Mouse (Mus musculus) stomach, postnatal 0 days (tissue): ENCODE results near the gene Nr1h3. TPM values are rescaled to one million over a fixed set of nuclear protein-coding genes. Genes with fewer than 3 reads are reported as not detected.
"Not testable (repeated sequence)": the region's sequence is repeated elsewhere in the genome, so short reads cannot be mapped to it uniquely, and the experiment has no call there.

Experiments
- ATAC-seq: fragments of 200-750 bp; cut with Nextera tagmentation; 2 replicates; pipeline ENCODE4 v1.8.0; 2017; ENCODE audit not compliant: low FRiP score, low TSS enrichment
- DNase-seq: peaks from one replicate; pipeline ENCODE4 v3.0.0-alpha.2; 2016; ENCODE audit warnings: low spot score
- H3K27ac ChIP-seq: fragments of 300-500 bp; sonication (generic); replicated peaks from 2 replicates; pipeline ENCODE4 v1.5.1; 2014; ENCODE audit warnings: mild to moderate bottlenecking, control low read depth
- H3K27me3 ChIP-seq: fragments of 300-500 bp; sonication (generic); 2 replicates; pipeline ENCODE4 v1.6.1; 2014; ENCODE audit warnings: low read length; ENCODE audit not compliant: control insufficient read depth, insufficient read depth
- H3K36me3 ChIP-seq: fragments of 300-500 bp; sonication (generic); 2 replicates; pipeline ENCODE4 v1.6.1; 2014; ENCODE audit warnings: low read length, mixed read lengths; ENCODE audit not compliant: control insufficient read depth, insufficient read depth
- H3K4me1 ChIP-seq: fragments of 300-500 bp; sonication (generic); replicated peaks from 2 replicates; pipeline ENCODE4 v1.6.1; 2014; ENCODE audit warnings: antibody characterized with exemption; ENCODE audit not compliant: control insufficient read depth, insufficient read depth
- H3K4me2 ChIP-seq: fragments of 300-500 bp; sonication (generic); replicated peaks from 2 replicates; pipeline ENCODE4 v1.6.1; 2014; ENCODE audit warnings: low read depth, mild to moderate bottlenecking, control low read depth, moderate library complexity
- H3K4me3 ChIP-seq: fragments of 300-500 bp; sonication (generic); 2 replicates; pipeline ENCODE4 v1.5.1; 2014; ENCODE audit warnings: low read depth, low read length, control low read depth
- H3K9ac ChIP-seq: fragments of 300-500 bp; sonication (generic); 2 replicates; pipeline ENCODE4 v1.6.1; 2014; ENCODE audit warnings: mild to moderate bottlenecking, low read length, control low read depth, mixed read lengths
- H3K9me3 ChIP-seq: fragments of 300-500 bp; sonication (generic); 2 replicates; pipeline ENCODE4 v1.6.1; 2016; ENCODE audit warnings: low read length; ENCODE audit not compliant: control insufficient read depth
- CTCF ChIP-seq: IDR thresholded peaks from 2 replicates; pipeline ENCODE4 v1.5.1; 2016; ENCODE audit warnings: antibody characterized with exemption, low read depth, mild to moderate bottlenecking, moderate library complexity
- EP300 ChIP-seq: optimal IDR thresholded peaks from 2 replicates; pipeline ENCODE3; 2016; ENCODE audit warnings: antibody characterized with exemption
- WGBS: fragments of 180-500 bp; shearing (Covaris S2); extraction: QIAGEN DNeasy Blood & Tissue Kit; methylation state at CpG from one replicate; pipeline ENCODE4 v1.1.7; 2014; 5-methylcytosine and 5-hydroxymethylcytosine counted together
- polyA plus RNA-seq: library from polyadenylated mRNA; unstranded; fragments of >200 nt; fragmentation: Nextera tagmentation; extraction: Ambion mirVana; gene quantifications from 2 replicates; pipeline ENCODE4 v1.2.1, GENCODE M21; 2015

Nr1h3 gene
- polyA plus RNA-seq, 1 experiment from 2014 or later, result 2.2 TPM

DNA sequence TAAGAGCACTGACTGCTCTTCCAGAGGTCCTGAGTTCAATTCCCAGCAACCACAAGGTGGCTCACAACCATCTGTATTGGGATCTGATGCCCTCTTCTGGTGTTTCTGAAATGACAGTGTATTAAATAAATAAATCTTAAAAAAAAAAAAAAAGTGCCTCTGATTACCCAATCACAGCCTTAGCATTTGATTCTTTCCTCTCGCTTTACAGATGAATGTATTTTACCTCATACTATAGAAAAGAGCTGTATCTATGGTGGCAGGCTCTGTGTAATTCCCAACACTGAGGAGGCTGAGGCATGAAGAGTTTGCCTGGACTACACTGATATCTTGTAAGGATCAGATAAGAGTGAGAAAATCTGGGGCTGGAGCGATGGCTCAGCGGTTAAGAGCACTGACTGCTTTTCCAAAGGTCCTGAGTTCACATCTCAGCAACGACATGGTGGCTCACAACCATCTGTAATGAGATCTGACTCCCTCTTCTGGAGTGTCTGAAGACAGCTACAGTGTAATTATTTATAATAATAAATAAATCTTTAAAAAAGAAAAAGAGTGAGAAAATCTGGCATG lies 35.0 kb upstream of the Nr1h3 start:
- peak; percentile 43 for ATAC-seq
- WGBS, result 8% methylated on average over 4 of the region's 4 CpGs
- H3K4me1 ChIP-seq, H3K9ac ChIP-seq, H3K9me3 ChIP-seq, H3K27me3 ChIP-seq, H3K36me3 ChIP-seq, DNase-seq: not testable (repeated sequence)
- H3K27ac ChIP-seq, result peak overlapping the region; percentile 87
- peak; percentile 51 for TF ChIP-seq CTCF
- peak overlapping the region; percentile 55 for H3K4me3 ChIP-seq
- H3K4me2 ChIP-seq, result peak overlapping the region; percentile 52

- Histone ChIP-seq H3K9me3 (no peaks in the 10 kb centered on the region), H3K36me3 (no peaks in the 10 kb centered on the region; the same call in 1 of the 2 replicates), H3K4me2 (peak within 1 kb of the TSS; percentile 75), H3K4me1 (no peaks in the 10 kb centered on the region), H3K4me3 (peak within 1 kb of the TSS; percentile 55), H3K27me3 (no peaks in the 10 kb centered on the region), H3K27ac (peak within 1 kb of the TSS; percentile 87), H3K9ac (peak within 1 kb of the TSS; percentile 74)
- peak; percentile 100 for DNase-seq
- peak; percentile 99 for ATAC-seq
- under 1% methylated on average over 48 of the region's 48 CpGs for WGBS
- no peak for TF ChIP-seq CTCF
- TF ChIP-seq EP300, result no peak
These were observed 34.2 kb upstream of the Nr1h3 start, which contains the start of gene Ddb2 for GRCm38 (mm10) chr2:91236601-91237510. TSS of gene Ddb2 (minus strand) at chr2:91236982.

DNA sequence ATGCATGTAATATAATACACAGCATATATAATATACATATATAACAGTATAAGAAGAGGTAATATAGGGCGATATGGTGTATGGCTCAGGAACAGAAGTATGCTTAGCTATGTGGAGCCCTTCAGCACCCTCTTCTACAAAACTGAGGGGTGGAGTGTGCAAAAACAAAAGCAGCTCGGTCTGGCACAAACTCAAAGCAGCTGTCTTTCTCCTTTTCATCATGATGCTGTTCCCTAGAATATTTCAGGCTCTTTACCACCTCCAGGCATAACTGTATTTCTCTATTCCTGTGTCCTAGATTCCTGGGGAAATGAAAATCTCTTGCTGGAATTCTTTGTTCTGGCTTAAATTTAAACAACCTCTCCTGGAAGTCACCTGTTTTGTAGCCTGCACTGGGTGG lies 27.1 kb upstream of the Nr1h3 start:
- no peak overlapping the region for H3K27ac ChIP-seq
- H3K4me3 ChIP-seq, result no peak overlapping the region
- H3K4me2 ChIP-seq, result no peak overlapping the region
- H3K27me3 ChIP-seq, result no peaks in the 10 kb centered on the region
- H3K36me3 ChIP-seq, result no peaks in the 10 kb centered on the region; the same call in 1 of the 2 replicates
- no peaks in the 10 kb centered on the region for H3K9me3 ChIP-seq
- H3K4me1 ChIP-seq, result no peaks in the 10 kb centered on the region
- no peak for ATAC-seq
- 87% methylated on average over 2 of the region's 2 CpGs for WGBS
- TF ChIP-seq CTCF (no peak), EP300 (no peak)
- no peak for DNase-seq
- H3K9ac ChIP-seq, result no peak overlapping the region

DNA sequence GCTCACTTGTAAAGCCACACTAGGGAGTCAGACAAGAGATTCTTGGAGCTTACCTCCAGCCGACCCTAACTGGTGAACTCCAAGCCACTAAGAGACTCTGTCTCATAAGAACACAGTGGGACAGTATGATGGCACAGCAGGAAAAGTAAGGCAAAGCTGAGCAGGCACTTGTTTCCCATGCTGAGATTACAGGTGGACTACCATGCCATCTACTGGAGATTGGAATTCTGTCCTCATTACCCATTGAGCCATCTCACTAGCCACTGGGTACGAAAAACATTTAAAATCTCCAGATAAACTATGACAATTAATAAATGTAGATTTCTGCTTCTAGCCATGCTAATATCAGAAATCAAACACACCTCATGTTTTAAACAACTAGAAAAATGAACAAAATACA lies 21.0 kb upstream of the Nr1h3 start:
- Histone ChIP-seq H3K4me3 (no peak overlapping the region), H3K27me3 (no peaks in the 10 kb centered on the region), H3K4me1 (no peaks in the 10 kb centered on the region), H3K36me3 (no peaks in the 10 kb centered on the region), H3K27ac (no peak overlapping the region), H3K9me3 (no peaks in the 10 kb centered on the region), H3K9ac (no peak overlapping the region), H3K4me2 (no peak overlapping the region)
- ATAC-seq (no peak), DNase-seq (no peak)
- WGBS, result 89% methylated on average over 2 of the region's 2 CpGs
- peak; percentile 39 for TF ChIP-seq CTCF
- TF ChIP-seq EP300, result no peak

DNA sequence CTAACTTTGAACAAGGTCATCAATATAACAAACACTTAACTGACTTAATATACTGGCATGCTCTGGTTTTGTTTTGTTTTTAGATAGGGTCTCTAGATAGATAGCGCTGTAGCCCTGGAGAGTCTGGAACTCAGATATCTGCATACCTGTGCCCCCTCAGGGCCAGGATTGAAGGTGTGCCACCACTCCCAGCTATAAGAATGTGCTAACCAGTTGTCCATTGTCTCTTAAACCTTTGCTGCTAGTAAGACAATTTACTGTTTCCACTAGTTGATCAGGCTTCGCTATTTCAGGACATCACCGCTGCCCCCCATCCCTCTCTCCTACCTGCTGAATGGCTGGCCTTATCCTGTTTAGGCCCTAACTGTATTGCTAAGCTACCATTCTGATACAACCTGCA lies 17.9 kb upstream of the Nr1h3 start:
- DNase-seq (no peak), ATAC-seq (no peak)
- Histone ChIP-seq H3K4me3 (no peak overlapping the region), H3K27me3 (no peaks in the 10 kb centered on the region), H3K4me1 (no peaks in the 10 kb centered on the region), H3K9ac (no peak overlapping the region), H3K36me3 (no peaks in the 10 kb centered on the region), H3K4me2 (no peak overlapping the region), H3K27ac (no peak overlapping the region), H3K9me3 (no peaks in the 10 kb centered on the region)
- WGBS, result 87% methylated on average over 3 of the region's 3 CpGs
- TF ChIP-seq EP300 (no peak), CTCF (no peak)

- no peaks in the 10 kb centered on the region for H3K4me1 ChIP-seq
- H3K9me3 ChIP-seq, result no peaks in the 10 kb centered on the region
- peaks cover 2% of the 10 kb centered on the region; the same call in 1 of the 2 replicates for H3K36me3 ChIP-seq
- H3K4me2 ChIP-seq, result no peak overlapping the region
- TF ChIP-seq CTCF (no peak), EP300 (no peak)
- no peak overlapping the region for H3K27ac ChIP-seq
- H3K4me3 ChIP-seq, result no peak overlapping the region
- DNase-seq (peak; percentile 23), ATAC-seq (no peak)
- H3K9ac ChIP-seq, result no peak overlapping the region
- H3K27me3 ChIP-seq, result no peaks in the 10 kb centered on the region
- 55% methylated on average over 4 of the region's 4 CpGs for WGBS
These were observed 14.4 kb upstream of the Nr1h3 start for GRCm38 (mm10) chr2:91217032-91217431.
